Mouse (Mus musculus): ENCODE measurements at regions not wholly inside any gene's neighbourhood (a gene's known extent, or its start where the extent isn't known, plus 50 kb on each side); places are given as distances from the start of the nearest gene placed in this dataset.
A peak's percentile ranks its signal among the peaks of the same experiment; 100 is the strongest.

GRCm38 (mm10) chr3:65478215-65478614 is 50.0 kb upstream of the Tiparp start:
- DNase-seq (ENCODE audit: low spot score in 2 of 2), result no peak

DNA sequence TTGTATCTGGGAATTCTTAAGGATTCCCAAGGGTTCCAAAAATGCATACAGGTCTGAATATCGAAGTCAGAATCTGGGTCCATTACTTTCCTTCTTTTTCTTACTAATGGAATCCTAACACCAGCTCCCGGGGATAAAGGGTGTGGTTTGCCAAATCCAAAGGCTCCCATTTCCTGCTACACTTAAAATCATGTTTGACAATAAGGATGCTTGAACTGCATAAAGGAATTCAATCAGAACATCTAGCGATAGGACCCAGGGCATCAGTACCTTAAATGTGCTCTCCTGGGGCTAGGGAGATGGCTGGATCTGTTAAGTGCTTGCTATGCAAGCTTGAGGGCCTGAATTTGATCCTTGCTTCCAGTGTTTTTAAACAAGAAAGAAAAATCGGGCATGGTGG is 51.1 kb upstream of the Tiparp start:
- no peak for DNase-seq (ENCODE audit: low spot score in 2 of 2)

GRCm38 (mm10) chr3:65476091-65476953 is 51.9 kb upstream of the Tiparp start:
- no peak for DNase-seq (ENCODE audit: low spot score in 2 of 2)

DNA sequence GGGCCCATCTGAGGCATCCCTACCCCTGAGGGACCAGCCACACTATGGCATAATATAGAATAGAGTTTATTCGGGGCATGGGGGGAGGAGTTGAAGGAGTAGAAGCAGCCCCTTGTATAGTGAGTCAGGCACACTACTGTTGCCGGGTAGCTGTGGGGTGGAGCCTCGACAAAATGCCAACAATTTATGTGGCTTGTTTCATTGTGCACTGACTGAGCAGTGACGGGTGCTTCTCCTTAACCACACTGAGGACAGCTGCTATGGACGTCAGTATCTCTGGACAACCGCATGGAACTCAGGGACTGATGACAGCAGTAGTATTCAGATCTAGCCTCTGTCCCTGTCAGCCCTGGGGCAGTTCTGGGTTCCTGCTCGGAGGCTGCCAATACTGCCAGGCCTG is 53.6 kb upstream of the Tiparp start:
- no peak for DNase-seq (ENCODE audit: low spot score in 2 of 2)

- DNase-seq (ENCODE audit: low spot score in 2 of 2), result no peak
Observed at GRCm38 (mm10) chr3:65471796-65472195, 56.4 kb upstream of the Tiparp start.

DNA sequence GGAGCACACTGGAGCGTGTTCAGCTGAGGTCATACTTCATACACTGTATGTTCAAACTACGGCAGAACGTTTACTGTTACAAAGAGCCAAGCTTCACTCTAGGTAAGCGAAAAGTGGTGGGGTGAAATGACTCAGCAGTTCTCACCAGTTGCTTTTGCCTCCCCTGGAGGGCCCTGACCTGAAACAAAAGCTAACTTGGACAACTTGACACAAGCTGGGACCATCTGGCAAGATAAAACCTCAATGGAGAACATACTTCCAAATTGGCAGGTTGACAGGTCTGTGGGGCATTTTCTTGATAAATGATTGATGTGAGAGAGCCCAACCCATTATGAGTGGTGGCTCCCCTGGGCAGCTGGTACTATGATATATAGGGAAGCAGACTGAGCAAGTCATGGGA is 59.0 kb upstream of the Tiparp start:
- no peak for DNase-seq (ENCODE audit: low spot score in 2 of 2)

- DNase-seq (ENCODE audit: low spot score in 2 of 2), result no peak
Observed at GRCm38 (mm10) chr3:65464769-65465168, 63.4 kb upstream of the Tiparp start.

GRCm38 (mm10) chr3:65460936-65461335 is 67.3 kb upstream of the Tiparp start:
- DNase-seq (ENCODE audit: low spot score in 2 of 2), result no peak

- no peak for DNase-seq (ENCODE audit: low spot score in 2 of 2)
Observed at GRCm38 (mm10) chr3:65459702-65460101, 67.3 kb upstream of the Ssr3 start.

DNA sequence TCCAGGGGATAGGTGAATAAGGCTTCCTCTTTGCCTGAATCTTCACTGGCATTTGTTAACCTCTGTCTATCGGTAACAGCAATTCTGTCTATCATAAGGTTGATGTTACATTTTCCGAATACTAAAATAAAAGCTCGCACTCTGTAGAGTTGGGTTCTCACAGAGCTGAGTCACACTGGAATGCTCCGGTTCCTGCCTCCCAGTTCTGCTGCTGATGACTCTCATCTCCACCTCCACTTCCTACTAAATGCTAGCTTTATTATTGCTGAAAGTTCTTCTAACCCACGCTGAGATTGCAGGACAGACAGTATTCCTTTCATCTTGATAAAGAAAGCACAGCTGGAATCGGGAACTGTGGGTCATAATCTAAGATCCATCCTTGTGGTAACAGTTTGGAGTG is 65.5 kb upstream of the Ssr3 start:
- no peak for DNase-seq (ENCODE audit: low spot score in 2 of 2)

- peak; percentile 54 to 74 for DNase-seq (ENCODE audit: low spot score in 2 of 2)
Observed at GRCm38 (mm10) chr3:65455597-65456284, 63.3 kb upstream of the Ssr3 start.

DNA sequence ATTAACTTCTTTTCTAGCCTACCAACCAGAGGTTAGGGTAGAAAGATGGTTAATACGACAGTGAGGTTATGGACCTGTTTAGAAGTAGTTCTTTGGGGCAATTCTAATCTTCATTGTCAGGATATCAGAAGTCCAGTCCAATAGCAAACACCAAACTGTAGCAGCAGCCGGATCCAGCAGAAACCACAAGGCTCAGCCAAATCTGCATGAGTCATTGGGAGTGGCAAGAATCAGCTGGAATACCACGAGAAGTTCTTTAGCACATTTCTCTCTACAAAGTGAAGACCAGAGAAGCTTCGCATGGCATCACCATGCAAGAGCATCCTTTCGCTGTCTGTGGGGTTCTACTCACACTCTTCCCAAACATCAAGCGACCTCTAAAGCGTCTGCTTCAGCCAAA is 61.9 kb upstream of the Ssr3 start:
- DNase-seq (ENCODE audit: low spot score in 2 of 2), result no peak

GRCm38 (mm10) chr3:65449176-65449575 is 56.8 kb upstream of the Ssr3 start:
- DNase-seq (ENCODE audit: low spot score in 2 of 2), result no peak

- no peak for DNase-seq (ENCODE audit: low spot score in 2 of 2)
Observed at GRCm38 (mm10) chr3:65443701-65444100, 51.3 kb upstream of the Ssr3 start.

DNA sequence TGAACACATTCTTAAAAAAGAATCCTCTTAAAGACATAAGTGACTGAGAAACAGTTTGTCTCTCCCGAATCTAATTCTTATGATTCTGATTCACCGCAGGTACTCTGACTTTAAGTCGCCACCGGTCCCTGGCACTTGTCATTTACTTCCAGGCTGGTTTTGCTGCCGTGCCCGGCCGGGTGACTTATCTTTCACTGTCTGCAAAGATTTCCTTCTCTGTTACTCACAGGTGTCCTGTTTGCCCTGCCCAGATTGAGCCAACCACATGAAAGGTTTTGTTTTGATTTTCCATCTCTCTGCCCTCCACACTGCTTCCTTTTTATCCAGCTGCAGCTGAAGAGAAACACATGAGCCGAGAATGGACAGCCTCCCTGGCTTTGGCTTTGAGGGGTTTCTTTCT is 50.5 kb upstream of the Ssr3 start:
- DNase-seq (ENCODE audit: low spot score in 2 of 2), result no peak

DNA sequence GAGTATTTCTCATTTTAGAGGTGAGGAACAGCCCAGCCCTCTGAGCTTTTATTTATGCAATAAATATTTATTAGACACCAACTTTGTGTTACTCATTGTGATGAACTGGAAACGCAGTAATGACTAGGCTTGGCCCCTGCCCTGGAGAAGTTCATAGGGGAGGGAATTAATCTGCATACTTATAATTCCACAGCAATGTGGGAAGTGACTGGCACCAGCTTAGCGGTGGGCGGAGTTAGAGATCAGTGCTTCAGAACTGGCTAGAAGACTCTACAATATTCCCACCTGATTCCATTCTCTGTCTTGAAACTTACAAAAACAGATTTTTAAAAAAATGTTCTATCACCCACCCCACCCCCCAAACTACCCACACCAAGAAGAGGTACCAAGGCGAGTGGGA is 49.8 kb upstream of the Ssr3 start:
- DNase-seq (ENCODE audit: low spot score in 2 of 2), result peak; percentile 52 to 71
